Mouse (Mus musculus) CD8-positive naive resting alpha-beta T cell, adult 2 months (primary cell): ENCODE results near the gene Susd1.

ENCODE experiments used
- DNase-seq, 2 experiments: peaks; one replicate each; pipeline ENCODE4 v3.0.0; 2022; ENCODE audit warnings: low read depth in 2 of 2, low spot score in 2 of 2

Susd1 gene

DNA sequence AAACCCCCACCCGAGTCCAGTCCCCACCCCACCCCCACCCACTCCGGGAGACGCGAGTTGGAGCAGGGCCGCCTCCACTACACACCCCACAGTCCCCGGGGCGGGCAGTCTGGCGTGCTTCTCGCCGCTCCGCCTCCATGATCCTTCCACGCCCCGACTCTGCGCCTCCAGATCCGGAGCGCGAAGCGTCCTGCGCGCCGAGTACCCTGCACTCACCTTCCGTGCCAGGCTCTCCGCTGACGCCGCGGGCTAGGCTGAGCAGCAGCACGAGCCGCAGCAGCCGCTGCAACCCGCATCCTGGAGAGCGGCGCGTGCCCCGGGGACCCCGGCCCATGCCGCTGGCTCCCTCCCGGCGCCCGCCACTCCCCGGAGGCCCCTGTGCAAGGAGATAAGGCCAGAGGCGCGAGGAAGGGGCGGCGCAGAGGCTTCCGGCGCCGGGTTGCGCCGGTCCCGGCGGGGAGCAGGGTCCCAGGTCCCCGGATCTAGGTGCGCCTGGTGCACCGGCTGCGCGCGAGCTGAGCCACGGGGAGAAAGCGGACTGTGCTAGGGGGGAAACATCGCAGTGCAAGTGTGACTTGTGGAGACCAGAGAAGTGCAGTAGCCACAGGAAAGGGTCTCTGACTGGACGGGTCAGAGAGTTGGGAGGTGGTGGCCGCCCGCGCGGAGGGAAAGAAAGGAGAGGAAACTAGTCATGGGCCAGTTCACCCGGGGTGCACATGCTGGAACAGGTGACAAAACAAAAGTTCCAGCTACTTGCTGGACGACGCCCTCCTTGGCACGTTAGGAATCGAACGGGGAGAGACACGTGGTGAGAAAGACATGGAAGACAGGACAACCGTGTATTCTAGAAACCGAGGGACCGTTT, at the start of gene Susd1:
Gene Susd1, minus strand, starts transcription at position 644 of the 865 bp plus-strand sequence.
- peak; percentile 34 to 44 for DNase-seq

DNA sequence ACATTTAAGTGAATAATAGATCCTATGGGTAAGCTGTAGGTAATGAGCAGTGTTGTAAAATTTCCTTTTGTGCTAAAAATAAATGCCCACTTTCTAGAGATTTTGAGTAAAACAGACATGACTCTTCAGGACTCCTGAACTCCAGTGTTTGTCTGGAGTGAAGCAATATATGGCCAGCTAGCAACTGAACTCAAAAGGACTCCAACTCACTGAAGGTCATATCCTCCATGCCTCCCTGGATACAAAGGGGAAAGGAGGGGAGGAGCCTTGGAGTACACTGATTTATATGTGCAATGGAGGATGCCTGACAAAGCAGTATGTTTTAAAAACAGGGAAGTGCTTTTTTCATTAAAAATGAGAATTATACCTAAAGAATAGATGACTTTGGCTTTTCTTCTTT, 32.9 kb upstream of the Susd1 start:
- DNase-seq, result no peak

GRCm38 (mm10) chr4:59465449-59465848, 27.0 kb upstream of the Susd1 start:
- no peak for DNase-seq

- DNase-seq, result no peak
These were observed 26.2 kb upstream of the Susd1 start for GRCm38 (mm10) chr4:59464661-59465060.

DNA sequence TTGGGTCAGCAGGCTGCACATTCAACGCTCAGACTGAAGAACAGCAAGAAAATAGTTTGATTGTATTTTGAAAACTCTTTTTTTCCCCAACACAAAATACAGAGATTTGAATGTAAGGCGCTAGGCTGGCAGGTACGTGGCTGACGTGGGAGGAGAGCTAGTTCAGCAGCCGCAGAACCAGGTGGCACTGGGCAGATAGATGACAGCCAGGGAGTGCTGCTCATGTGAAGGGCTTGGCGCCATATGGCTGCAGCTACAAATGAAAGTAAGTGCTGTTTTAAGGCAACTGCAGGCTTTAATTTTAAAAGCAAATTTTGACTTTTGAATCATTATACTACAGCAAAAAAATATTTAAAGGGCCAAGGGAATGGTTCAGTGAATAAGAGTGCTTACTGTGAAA, 24.1 kb upstream of the Susd1 start:
- no peak for DNase-seq

- DNase-seq, result no peak
These were observed 22.8 kb upstream of the Susd1 start for GRCm38 (mm10) chr4:59461116-59461727.

DNA sequence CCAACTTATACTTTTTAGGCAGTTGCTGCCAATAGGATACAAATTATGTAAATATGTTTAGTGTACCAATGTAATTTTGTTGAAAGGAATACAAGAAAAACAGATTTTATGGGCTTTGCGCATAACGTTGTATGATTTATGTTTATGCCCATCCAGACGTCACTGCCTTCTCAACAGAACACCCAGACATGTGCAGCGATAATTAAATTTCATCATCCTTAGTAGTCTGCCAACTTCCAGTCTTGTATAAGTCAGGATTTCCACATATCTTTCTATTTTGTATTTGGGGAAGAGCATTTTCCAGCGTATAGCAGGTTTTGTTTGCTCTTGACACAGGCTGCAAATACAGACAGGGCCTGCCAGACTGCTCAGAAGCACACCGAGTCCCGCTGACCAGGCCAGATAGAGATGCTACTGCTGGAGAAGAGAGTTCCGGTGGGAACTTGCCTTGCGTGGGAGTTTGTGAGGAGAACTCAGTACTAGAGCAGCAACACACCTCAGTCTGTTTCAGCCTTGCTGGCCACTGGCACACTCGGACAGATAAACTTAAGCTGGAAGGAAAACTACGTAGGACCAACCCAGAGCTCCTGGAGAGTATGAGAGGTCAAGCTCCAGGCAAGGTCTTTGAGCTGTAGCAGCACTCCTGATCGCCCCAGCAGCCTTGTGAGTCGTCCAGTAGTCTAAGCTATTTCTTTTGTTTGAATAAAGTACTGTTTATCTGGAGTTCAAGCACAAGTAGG, 21.0 kb upstream of the Susd1 start:
- no peak for DNase-seq

DNA sequence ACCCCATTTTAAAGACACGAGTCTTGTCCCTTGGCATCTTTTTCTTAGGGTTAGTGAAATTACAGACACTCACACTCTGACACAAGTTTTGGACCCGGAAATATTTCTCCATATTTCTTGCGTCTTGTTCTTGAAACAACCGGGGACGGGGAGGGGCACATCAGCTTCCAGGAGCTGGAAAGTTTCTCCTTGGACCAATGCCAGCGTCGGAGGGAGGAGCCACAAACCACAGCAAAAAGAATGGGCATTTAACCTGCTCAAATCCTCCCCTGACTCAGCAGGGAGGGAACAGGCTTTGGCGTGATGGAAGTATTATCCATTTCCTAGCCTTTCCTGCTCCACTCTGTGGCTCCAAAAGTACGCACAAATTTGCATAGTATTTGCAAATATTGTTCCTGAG, 19.5 kb upstream of the Susd1 start:
- no peak for DNase-seq

GRCm38 (mm10) chr4:59457091-59457490, 18.7 kb upstream of the Susd1 start:
- no peak for DNase-seq

GRCm38 (mm10) chr4:59455465-59455864, 17.0 kb upstream of the Susd1 start:
- no peak for DNase-seq

- no peak for DNase-seq
These were observed 15.6 kb upstream of the Susd1 start for GRCm38 (mm10) chr4:59454046-59454445.

GRCm38 (mm10) chr4:59452503-59452933, 14.1 kb upstream of the Susd1 start:
- no peak for DNase-seq

- no peak for DNase-seq
These were observed 12.5 kb upstream of the Susd1 start for GRCm38 (mm10) chr4:59450906-59451305.

GRCm38 (mm10) chr4:59450234-59450854, 11.9 kb upstream of the Susd1 start:
- no peak for DNase-seq

DNA sequence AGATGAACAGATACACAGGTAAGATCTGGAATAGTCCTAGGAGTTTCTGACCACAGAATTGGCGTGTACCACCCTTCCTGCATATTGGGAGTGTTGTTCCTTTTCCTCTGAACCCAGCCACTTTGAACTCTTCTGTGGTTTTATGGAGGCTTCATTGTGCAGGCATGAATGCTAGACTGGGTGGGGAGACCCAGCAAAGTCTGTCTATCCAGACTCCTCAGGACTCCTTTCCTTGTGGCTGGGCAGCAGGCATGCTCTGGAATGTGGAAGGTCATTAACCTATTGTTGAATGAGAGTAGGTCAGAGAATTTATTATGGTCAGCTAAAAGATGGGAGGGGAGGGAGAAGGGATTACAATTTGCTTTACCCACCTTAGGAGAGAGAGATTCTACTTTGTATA, 8.9 kb upstream of the Susd1 start:
- DNase-seq, result no peak

GRCm38 (mm10) chr4:59445516-59445915, 7.1 kb upstream of the Susd1 start:
- DNase-seq, result peak in 1 of 2 experiments; percentile 6

DNA sequence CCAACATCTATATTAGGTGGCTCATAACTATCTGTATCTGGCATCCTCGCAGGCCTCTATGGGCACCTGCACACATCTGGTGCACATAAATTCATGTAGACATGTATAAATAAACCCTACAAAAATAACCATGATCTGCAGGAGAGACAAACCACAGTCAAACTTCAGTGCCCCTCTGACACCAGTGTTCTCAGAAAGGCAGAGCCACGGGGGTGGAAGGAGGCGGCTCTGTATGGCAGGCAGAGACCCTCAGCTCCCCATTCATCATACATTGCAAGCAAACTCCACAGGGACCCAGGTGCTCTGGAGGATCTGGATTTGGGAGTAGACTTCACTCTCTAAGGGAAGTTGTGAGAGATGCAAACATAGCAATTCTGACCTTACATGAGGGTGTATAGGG, 6.6 kb upstream of the Susd1 start:
- DNase-seq, result no peak

DNA sequence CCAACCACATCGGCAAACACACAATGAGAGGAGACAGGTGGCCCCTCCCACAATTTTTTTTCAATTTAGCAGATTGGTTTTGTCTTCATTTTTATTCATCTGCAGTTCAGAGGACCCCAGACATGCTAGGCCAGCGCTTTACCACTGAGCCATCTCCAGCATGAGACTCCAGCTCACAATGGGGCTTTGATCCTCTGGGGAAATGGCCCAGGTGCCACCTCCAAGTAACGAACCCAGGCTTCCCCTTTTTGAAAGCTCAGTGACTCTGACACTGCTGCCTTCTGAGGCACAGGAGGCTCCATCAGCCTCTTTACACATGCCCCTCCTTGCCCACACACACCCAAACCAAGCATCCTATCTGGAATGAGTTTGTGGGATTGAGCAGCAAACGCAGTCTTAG, 5.7 kb upstream of the Susd1 start:
- DNase-seq, result no peak

DNA sequence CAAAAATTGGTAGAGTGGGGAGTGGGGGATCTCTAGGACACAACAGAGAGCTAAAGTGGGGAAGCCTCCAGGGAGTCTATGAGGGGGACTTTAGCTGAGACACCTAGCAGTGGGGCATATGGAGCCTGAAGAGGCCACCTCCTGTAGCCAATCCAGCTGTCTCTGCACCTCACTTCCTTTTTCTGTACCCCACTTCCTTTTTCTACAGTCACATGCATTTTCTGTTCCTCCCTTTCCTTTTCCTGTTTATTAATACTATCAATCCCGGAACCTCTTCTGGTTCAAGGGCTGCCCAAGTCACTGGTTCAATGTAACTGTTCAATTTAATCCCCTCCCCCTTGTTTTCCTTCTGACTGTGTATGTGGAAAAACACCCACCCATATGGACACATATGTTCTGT, 2.8 kb upstream of the Susd1 start:
- no peak for DNase-seq

DNA sequence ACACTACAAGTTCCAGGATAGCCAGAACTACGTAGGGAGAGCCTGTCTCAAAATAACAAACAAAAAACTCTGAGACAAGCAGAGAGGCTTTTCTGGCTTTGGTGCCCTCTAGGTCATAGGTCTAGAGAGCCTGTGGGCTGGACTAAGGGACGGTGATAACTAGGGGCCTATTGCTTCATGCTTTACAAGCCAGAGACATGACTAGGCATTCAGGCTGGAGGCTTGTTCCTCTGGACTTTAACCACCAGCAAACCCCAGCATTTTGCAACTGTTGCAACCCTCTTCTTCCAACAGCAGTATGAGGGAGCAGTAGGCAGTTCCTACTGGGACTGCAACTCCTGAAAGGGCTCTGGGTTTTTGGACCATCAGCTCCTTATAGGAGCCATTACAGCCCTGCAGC, 1.5 kb upstream of the Susd1 start:
- DNase-seq, result no peak

GRCm38 (mm10) chr4:59439041-59439440, 608 bp upstream of the Susd1 start:
- DNase-seq, result no peak
